Mouse (Mus musculus) intestine, embryonic 14.5 days (tissue): ENCODE measurements at regions not wholly inside any gene's neighbourhood (a gene's known extent, or its start where the extent isn't known, plus 50 kb on each side); places are given as distances from the start of the nearest gene placed in this dataset.

Source experiments
- ATAC-seq: fragments of 200-750 bp; cut with Nextera tagmentation; replicated peaks from 2 replicates; pipeline ENCODE4 v1.8.0; 2017; ENCODE audit warnings: low read depth, moderate number of reproducible peaks, moderate TSS enrichment, moderate library complexity; ENCODE audit not compliant: low FRiP score, low TSS enrichment
- DNase-seq: peaks from one replicate; pipeline ENCODE4 v3.0.0-alpha.2; 2018; ENCODE audit warnings: low spot score
- H3K27ac ChIP-seq: fragments of 300-500 bp; sonication (generic); 2 replicates; pipeline ENCODE4 v1.5.1; 2014; ENCODE audit warnings: low read depth, mild to moderate bottlenecking, control low read depth
- H3K27me3 ChIP-seq: fragments of 300-500 bp; sonication (generic); replicated peaks from 2 replicates; pipeline ENCODE4 v1.6.1; 2014; ENCODE audit warnings: low read length, control low read depth; ENCODE audit not compliant: control insufficient read depth, insufficient read depth
- H3K36me3 ChIP-seq: fragments of 300-500 bp; sonication (generic); 2 replicates; pipeline ENCODE4 v1.6.1; 2014; ENCODE audit warnings: low read length, control low read depth; ENCODE audit not compliant: control insufficient read depth, insufficient read depth
- H3K4me1 ChIP-seq: fragments of 300-500 bp; sonication (generic); replicated peaks from 2 replicates; pipeline ENCODE4 v1.6.1; 2014; ENCODE audit warnings: low read length, control low read depth, mixed read lengths; ENCODE audit not compliant: control insufficient read depth, insufficient read depth
- H3K4me2 ChIP-seq: fragments of 300-500 bp; sonication (generic); 2 replicates; pipeline ENCODE4 v1.6.1; 2014; ENCODE audit warnings: low read length
- H3K4me3 ChIP-seq: fragments of 300-500 bp; sonication (generic); 2 replicates; pipeline ENCODE4 v1.5.1; 2014; ENCODE audit warnings: low read depth, low read length, control low read depth, mixed read lengths
- H3K9ac ChIP-seq: fragments of 300-500 bp; sonication (generic); 2 replicates; pipeline ENCODE4 v1.6.1; 2014; ENCODE audit warnings: mild to moderate bottlenecking, low read length
- H3K9me3 ChIP-seq: fragments of 300-500 bp; sonication (generic); 2 replicates; pipeline ENCODE4 v1.6.1; 2016; ENCODE audit warnings: low read length, control low read depth; ENCODE audit not compliant: control insufficient read depth
- WGBS: fragments of 180-500 bp; shearing (Covaris S2); extraction: QIAGEN DNeasy Blood & Tissue Kit; methylation state at CpG from one replicate; pipeline ENCODE4 v1.1.7; 2014; 5-methylcytosine and 5-hydroxymethylcytosine counted together

DNA sequence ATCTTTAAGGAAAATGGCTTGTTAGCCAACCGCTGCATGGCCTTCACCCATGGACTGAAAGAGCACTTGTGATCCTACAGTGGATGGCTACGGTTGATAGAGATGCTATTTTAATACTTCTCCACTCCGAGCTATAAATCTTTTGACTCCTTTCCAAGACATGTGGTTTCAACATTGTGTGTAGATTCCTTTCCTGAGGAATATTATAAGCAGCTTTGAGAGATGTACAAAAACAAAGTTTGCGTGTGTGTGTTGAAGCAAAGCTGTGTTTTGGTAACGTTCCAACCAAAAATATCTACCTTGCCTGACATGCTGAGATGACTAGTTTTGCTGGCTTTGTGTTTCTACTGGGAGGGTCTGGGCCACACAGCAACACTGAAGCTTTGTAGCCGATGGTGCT is 83.0 kb downstream of the Zbtb18 start:
- WGBS: 85% methylated on average over 6 of the region's 6 CpGs
- Histone ChIP-seq H3K9ac (no peak overlapping the region), H3K4me3 (no peak overlapping the region), H3K27ac (no peak overlapping the region), H3K4me2 (no peak overlapping the region), H3K36me3 (no peaks in the 10 kb centered on the region), H3K9me3 (no peaks in the 10 kb centered on the region), H3K4me1 (no peaks in the 10 kb centered on the region), H3K27me3 (no peaks in the 10 kb centered on the region)
- DNase-seq: no peak
- no peak for ATAC-seq

DNA sequence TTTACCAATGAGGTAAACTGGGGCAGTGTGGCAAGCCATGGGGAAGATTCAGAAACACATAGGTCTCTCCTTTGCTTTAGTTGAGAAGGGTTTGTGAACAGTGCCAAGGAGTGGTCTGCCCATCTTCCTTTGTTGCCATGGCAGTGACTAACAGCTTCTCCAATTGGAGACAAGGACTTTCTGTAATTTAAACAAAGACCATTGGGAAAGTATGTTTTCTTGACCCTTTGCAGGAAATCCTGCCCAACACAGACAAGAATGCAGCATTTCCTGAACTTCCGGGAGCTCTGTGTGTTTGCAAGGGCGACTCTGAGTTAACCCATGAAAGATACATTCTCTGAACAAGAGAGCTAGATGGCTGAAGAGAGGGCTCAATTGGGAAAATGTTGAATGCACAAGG is 89.6 kb downstream of the Zbtb18 start:
- ATAC-seq (no peak), DNase-seq (no peak)
- Histone ChIP-seq H3K4me3 (no peak overlapping the region), H3K27me3 (no peaks in the 10 kb centered on the region), H3K9ac (no peak overlapping the region), H3K27ac (no peak overlapping the region), H3K36me3 (no peaks in the 10 kb centered on the region), H3K4me1 (no peaks in the 10 kb centered on the region), H3K9me3 (no peaks in the 10 kb centered on the region), H3K4me2 (no peak overlapping the region)
- 47% methylated on average over 2 of the region's 2 CpGs for WGBS

DNA sequence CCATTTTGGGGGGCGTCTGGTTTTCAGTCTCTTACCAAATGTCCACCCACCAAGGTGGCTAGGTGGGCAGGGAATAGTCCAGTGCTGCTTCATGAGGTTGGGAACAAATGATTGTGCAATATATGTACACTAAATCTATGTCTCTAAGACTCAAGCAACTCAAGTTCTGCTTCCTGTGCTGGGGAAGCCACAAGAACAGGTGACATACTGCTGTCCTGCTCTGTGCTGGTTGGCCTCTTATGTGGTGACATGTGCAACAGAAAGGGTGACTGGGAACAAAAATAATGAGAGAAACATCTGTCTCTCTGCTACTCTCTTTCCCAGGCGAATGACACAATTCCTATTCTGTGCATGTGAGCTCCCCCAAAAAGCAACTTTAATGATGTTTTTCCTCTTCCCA is 90.5 kb downstream of the Zbtb18 start:
- DNase-seq (no peak), ATAC-seq (no peak)
- 82% methylated on average over 2 of the region's 2 CpGs for WGBS
- H3K9ac ChIP-seq: no peak overlapping the region
- H3K36me3 ChIP-seq: no peaks in the 10 kb centered on the region
- H3K4me1 ChIP-seq: no peaks in the 10 kb centered on the region
- no peak overlapping the region for H3K27ac ChIP-seq
- H3K4me2 ChIP-seq: no peak overlapping the region
- H3K4me3 ChIP-seq: no peak overlapping the region
- no peaks in the 10 kb centered on the region for H3K27me3 ChIP-seq
- no peaks in the 10 kb centered on the region for H3K9me3 ChIP-seq

DNA sequence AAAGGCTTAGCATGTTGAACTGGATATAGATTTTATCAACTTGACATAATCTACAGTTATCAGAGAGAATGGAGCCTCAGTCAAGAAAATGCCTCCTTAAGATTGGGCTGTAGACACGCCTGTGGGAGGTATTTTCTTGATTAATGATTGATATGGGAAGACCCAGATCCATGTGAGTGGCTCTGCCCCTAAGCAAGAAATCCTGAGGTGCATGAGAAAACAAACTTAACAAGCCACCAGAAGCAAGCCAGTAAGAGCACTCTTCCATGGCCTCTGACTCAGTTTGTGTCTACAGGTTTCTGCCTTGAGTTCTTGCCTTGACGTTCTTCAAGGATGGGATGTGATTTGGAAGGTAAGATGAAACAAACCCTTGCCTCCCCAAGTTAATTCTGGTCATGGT is 91.2 kb downstream of the Zbtb18 start:
- no peaks in the 10 kb centered on the region for H3K4me1 ChIP-seq
- H3K27ac ChIP-seq: no peak overlapping the region
- ATAC-seq (no peak), DNase-seq (no peak)
- H3K9me3 ChIP-seq: no peaks in the 10 kb centered on the region
- H3K9ac ChIP-seq: no peak overlapping the region
- H3K27me3 ChIP-seq: no peaks in the 10 kb centered on the region
- no peaks in the 10 kb centered on the region for H3K36me3 ChIP-seq
- 73% methylated on average over 2 of the region's 2 CpGs for WGBS
- no peak overlapping the region for H3K4me2 ChIP-seq
- H3K4me3 ChIP-seq: no peak overlapping the region

DNA sequence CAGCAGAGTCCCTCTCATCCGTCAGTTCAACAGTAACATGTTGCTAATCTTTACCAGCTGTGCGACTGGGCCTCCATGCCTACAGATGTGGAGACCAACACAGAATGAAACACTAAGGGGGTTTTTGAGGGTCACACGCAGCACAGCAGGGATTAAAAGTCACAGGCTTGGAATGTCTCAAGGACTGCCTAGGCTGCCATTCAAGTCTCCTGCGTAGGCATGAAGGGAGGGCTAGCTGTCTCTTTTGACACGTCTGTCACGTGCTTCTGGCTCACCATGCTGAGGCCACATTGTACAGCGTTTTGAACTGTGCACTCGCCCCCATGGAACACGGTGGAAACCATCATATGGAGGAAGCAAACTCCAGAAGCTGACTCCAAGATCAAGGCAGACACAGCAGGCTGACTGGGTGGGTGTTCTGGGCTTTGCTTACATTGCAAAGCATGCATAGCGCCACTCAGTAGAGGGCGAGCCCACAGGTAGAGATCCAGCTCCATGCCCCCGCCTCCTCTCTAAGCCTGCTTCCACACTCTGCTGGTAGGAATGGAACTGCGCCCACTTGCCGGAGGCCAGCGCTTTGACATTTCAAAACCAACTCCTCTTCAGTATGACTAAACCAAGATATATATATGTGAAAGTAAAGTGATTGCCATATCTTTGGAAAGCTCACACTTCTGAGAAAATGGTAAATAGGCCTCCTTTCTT is 103.0 kb downstream of the Zbtb18 start:
- H3K4me1 ChIP-seq: no peaks in the 10 kb centered on the region
- no peak overlapping the region for H3K27ac ChIP-seq
- no peak for ATAC-seq
- no peaks in the 10 kb centered on the region for H3K9me3 ChIP-seq
- no peak for DNase-seq
- H3K4me2 ChIP-seq: no peak overlapping the region
- 89% methylated on average over 15 of the region's 15 CpGs for WGBS
- H3K36me3 ChIP-seq: no peaks in the 10 kb centered on the region
- no peak overlapping the region for H3K9ac ChIP-seq
- no peaks in the 10 kb centered on the region for H3K27me3 ChIP-seq
- H3K4me3 ChIP-seq: no peak overlapping the region

DNA sequence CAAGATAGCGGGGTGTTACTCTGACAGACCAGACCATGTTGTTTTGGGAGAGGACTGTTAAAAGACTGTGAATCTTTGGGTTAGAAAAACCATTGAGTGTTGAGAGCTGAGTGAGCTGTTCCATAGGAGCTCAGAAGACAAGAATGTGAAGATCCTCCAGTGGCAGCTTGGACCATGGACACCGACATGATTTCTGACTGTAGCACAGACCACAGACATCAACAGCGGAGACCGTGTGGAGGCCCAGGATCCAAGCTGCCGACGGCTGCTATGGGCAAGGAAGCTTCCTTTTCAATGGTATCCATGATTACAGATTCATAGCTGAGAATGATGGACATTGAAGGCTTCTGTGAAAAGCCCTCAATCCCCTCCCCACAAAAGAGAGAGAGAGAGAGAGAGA is 105.6 kb downstream of the Zbtb18 start:
- WGBS: 88% methylated on average over 6 of the region's 6 CpGs
- H3K9ac ChIP-seq: no peak overlapping the region
- no peaks in the 10 kb centered on the region for H3K4me1 ChIP-seq
- H3K9me3 ChIP-seq: no peaks in the 10 kb centered on the region
- H3K4me2 ChIP-seq: no peak overlapping the region
- DNase-seq: no peak
- no peak for ATAC-seq
- no peaks in the 10 kb centered on the region for H3K27me3 ChIP-seq
- H3K4me3 ChIP-seq: no peak overlapping the region
- no peaks in the 10 kb centered on the region for H3K36me3 ChIP-seq
- H3K27ac ChIP-seq: no peak overlapping the region

DNA sequence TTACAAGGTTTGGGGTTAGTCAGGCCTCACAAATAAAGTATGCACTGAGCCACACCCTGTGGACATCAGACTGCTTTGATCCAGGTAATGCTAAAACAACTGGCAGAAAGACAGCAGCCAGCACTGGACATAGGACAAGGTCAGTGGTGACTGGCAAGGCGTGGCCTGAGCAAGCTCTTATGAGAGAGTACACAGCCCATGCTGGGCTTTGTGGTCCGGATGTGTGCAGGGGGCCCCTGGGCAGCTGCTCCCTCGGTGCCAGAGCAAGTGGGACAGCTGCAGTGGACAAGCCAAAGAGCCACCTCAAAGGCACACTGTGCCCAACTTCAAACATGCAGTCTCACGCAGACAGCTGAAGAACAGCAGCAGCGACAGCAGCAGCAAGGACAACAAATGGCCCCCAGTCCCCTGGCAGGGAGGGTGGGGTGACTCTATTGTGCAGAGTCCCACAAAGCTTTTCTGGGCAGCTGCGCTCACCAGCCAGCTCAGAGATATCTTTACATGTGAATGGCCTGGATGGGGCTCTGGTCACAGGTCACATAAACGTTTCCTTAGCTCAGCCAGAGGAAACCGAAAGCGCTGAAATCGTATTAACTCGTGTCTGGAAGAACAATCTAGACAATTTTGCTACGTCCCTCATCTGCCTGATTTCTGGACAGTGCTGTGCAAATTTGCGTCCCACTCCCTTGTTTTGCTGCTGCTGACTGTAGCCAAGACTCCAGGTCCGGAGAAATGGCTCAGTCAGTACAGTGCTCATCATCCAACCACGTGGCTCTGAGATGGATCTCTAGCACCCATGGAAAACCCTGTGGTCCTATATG is 113.5 kb downstream of the Zbtb18 start:
- no peak overlapping the region for H3K27ac ChIP-seq

DNA sequence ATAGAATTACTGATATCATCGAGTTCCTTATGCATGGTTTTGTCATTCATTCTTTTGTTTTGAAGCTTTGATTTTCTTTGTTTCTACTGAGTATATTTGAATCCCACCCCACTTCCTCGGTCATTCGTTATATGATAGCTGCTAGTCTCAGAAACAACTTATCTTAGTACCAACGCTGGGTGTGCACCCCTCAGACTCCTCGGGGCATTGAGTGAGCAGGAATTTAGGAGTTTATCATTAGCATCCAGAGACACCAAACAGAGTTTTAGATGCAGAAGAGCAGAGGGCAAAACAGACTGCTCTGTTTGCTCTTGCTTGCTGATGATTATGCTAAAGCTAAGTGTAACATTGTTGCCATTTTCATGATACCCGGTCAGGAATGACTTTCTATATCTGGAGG is 115.3 kb downstream of the Zbtb18 start:
- no peak for ATAC-seq

More for the DNA sequence above, 113.5 kb downstream of the Zbtb18 start:
- no peak overlapping the region for H3K4me3 ChIP-seq
- peaks cover 7% of the 10 kb centered on the region; the same call in 1 of the 2 replicates for H3K4me1 ChIP-seq
- H3K4me2 ChIP-seq: peak overlapping the region; percentile 25
- no peaks in the 10 kb centered on the region for H3K36me3 ChIP-seq
- H3K27me3 ChIP-seq: no peaks in the 10 kb centered on the region
- ATAC-seq: peak; percentile 57; the same call in 1 of the 2 replicates
- WGBS: 41% methylated on average over 15 of the region's 15 CpGs
- no peak overlapping the region for H3K9ac ChIP-seq
- H3K9me3 ChIP-seq: no peaks in the 10 kb centered on the region
- peak; percentile 66 for DNase-seq

More for the DNA sequence above, 115.3 kb downstream of the Zbtb18 start:
- Histone ChIP-seq H3K36me3 (no peaks in the 10 kb centered on the region), H3K9ac (no peak overlapping the region), H3K27me3 (no peaks in the 10 kb centered on the region), H3K4me3 (no peak overlapping the region), H3K27ac (no peak overlapping the region), H3K9me3 (no peaks in the 10 kb centered on the region), H3K4me2 (no peak overlapping the region), H3K4me1 (peaks cover 7% of the 10 kb centered on the region; the same call in 1 of the 2 replicates)
- WGBS: 70% methylated on average over 6 of the region's 6 CpGs
- no peak for DNase-seq
